Mouse (Mus musculus): ENCODE results near the gene Kremen1. TPM values are rescaled to one million over a fixed set of nuclear protein-coding genes. Genes with fewer than 3 reads are reported as not detected.

Kremen1 gene
- polyA plus RNA-seq, 1 experiment from 2014 or later, result 5.7 TPM

GRCm38 (mm10) chr11:5243812-5244748, 17.3 kb downstream of the Kremen1 start:
- ATAC-seq (ENCODE audit: low FRiP score), result no peak
- 73% methylated on average over 24 of the region's 24 CpGs for WGBS

GRCm38 (mm10) chr11:5243208-5243607, 18.1 kb downstream of the Kremen1 start:
- Histone ChIP-seq H3K9me3 (replicated peaks) (no peaks in the 10 kb centered on the region), H3K9ac (replicated peaks) (no peak overlapping the region), H3K27ac (replicated peaks) (no peak overlapping the region), H3K4me2 (no peak overlapping the region), H3K4me3 (replicated peaks) (no peak overlapping the region), H3K36me3 (no peaks in the 10 kb centered on the region), H3K27me3 (replicated peaks) (no peaks in the 10 kb centered on the region), H3K4me1 (peaks cover 24% of the 10 kb centered on the region)
- no peak for ATAC-seq (ENCODE audit: low FRiP score)
- 97% methylated on average over 7 of the region's 7 CpGs for WGBS

More at GRCm38 (mm10) chr11:5243812-5244748, 17.3 kb downstream of the Kremen1 start:
- no peak overlapping the region for H3K4me3 ChIP-seq (replicated peaks)
- no peaks in the 10 kb centered on the region for H3K36me3 ChIP-seq
- 0 out of 2 replicates have a peak overlapping the region, but pooled peaks have one; percentile 33 for H3K27ac ChIP-seq (replicated peaks)
- H3K4me1 ChIP-seq, result peaks cover 21% of the 10 kb centered on the region
- no peaks in the 10 kb centered on the region for H3K9me3 ChIP-seq (replicated peaks)
- no peaks in the 10 kb centered on the region for H3K27me3 ChIP-seq (replicated peaks)
- H3K4me2 ChIP-seq, result peak overlapping the region; percentile 11; the same call in 1 of the 2 replicates
- H3K9ac ChIP-seq (replicated peaks), result no peak overlapping the region

- Histone ChIP-seq H3K4me2 (no peak overlapping the region), H3K27ac (replicated peaks) (no peak overlapping the region), H3K4me3 (replicated peaks) (no peak overlapping the region), H3K9ac (replicated peaks) (no peak overlapping the region), H3K27me3 (replicated peaks) (no peaks in the 10 kb centered on the region), H3K4me1 (peaks cover 24% of the 10 kb centered on the region), H3K36me3 (no peaks in the 10 kb centered on the region), H3K9me3 (replicated peaks) (no peaks in the 10 kb centered on the region)
- 88% methylated on average over 8 of the region's 8 CpGs for WGBS
- ATAC-seq (ENCODE audit: low FRiP score), result no peak
Observed at GRCm38 (mm10) chr11:5242158-5242557, 19.2 kb downstream of the Kremen1 start.

GRCm38 (mm10) chr11:5239706-5240690, 21.4 kb downstream of the Kremen1 start:
- Histone ChIP-seq H3K4me2 (no peak overlapping the region), H3K27ac (replicated peaks) (peak overlapping the region; percentile 64), H3K9ac (replicated peaks) (no peak overlapping the region), H3K4me1 (peaks cover 24% of the 10 kb centered on the region), H3K4me3 (replicated peaks) (no peak overlapping the region), H3K36me3 (no peaks in the 10 kb centered on the region), H3K27me3 (replicated peaks) (no peaks in the 10 kb centered on the region), H3K9me3 (replicated peaks) (no peaks in the 10 kb centered on the region)
- WGBS, result 19% methylated on average over 10 of the region's 10 CpGs
- ATAC-seq (ENCODE audit: low FRiP score), result no peak

- peaks cover 9% of the 10 kb centered on the region; the same call in 1 of the 2 replicates for H3K4me1 ChIP-seq
- H3K4me3 ChIP-seq (replicated peaks), result no peak overlapping the region
- H3K9ac ChIP-seq (replicated peaks), result no peak overlapping the region
- no peak overlapping the region for H3K4me2 ChIP-seq
- ATAC-seq (ENCODE audit: low FRiP score), result no peak
- no peaks in the 10 kb centered on the region for H3K36me3 ChIP-seq
- H3K27ac ChIP-seq (replicated peaks), result peak overlapping the region; percentile 7; the same call in 1 of the 2 replicates
- H3K9me3 ChIP-seq (replicated peaks), result no peaks in the 10 kb centered on the region
- WGBS, result 25% methylated on average over 6 of the region's 6 CpGs
- H3K27me3 ChIP-seq (replicated peaks), result no peaks in the 10 kb centered on the region
Observed at GRCm38 (mm10) chr11:5219910-5220447, 41.4 kb downstream of the Kremen1 start.

- Histone ChIP-seq H3K4me2 (no peak overlapping the region), H3K27ac (replicated peaks) (no peak overlapping the region), H3K9ac (replicated peaks) (no peak overlapping the region), H3K4me1 (peaks cover 9% of the 10 kb centered on the region; the same call in 1 of the 2 replicates), H3K27me3 (replicated peaks) (no peaks in the 10 kb centered on the region), H3K9me3 (replicated peaks) (no peaks in the 10 kb centered on the region), H3K4me3 (replicated peaks) (no peak overlapping the region), H3K36me3 (no peaks in the 10 kb centered on the region)
- no peak for ATAC-seq (ENCODE audit: low FRiP score)
- 94% methylated on average over 4 of the region's 4 CpGs for WGBS
Observed at GRCm38 (mm10) chr11:5219371-5219770, 42.0 kb downstream of the Kremen1 start.

GRCm38 (mm10) chr11:5215401-5216187, 45.8 kb downstream of the Kremen1 start:
- Histone ChIP-seq H3K27ac (replicated peaks) (no peak overlapping the region), H3K9me3 (replicated peaks) (no peaks in the 10 kb centered on the region), H3K9ac (replicated peaks) (no peak overlapping the region), H3K4me1 (peaks cover 6% of the 10 kb centered on the region; the same call in 1 of the 2 replicates), H3K4me2 (no peak overlapping the region), H3K27me3 (replicated peaks) (no peaks in the 10 kb centered on the region), H3K4me3 (replicated peaks) (no peak overlapping the region), H3K36me3 (no peaks in the 10 kb centered on the region)
- 90% methylated on average over 14 of the region's 14 CpGs for WGBS
- ATAC-seq (ENCODE audit: low FRiP score), result no peak

GRCm38 (mm10) chr11:5214483-5215040, 46.8 kb downstream of the Kremen1 start:
- no peak overlapping the region for H3K9ac ChIP-seq (replicated peaks)
- no peak overlapping the region for H3K4me3 ChIP-seq (replicated peaks)
- H3K27ac ChIP-seq (replicated peaks), result no peak overlapping the region
- no peaks in the 10 kb centered on the region for H3K27me3 ChIP-seq (replicated peaks)
- no peaks in the 10 kb centered on the region for H3K4me1 ChIP-seq
- no peaks in the 10 kb centered on the region for H3K36me3 ChIP-seq
- ATAC-seq (ENCODE audit: low FRiP score), result no peak
- H3K4me2 ChIP-seq, result no peak overlapping the region
- H3K9me3 ChIP-seq (replicated peaks), result no peaks in the 10 kb centered on the region
- 89% methylated on average over 6 of the region's 6 CpGs for WGBS

- Histone ChIP-seq H3K4me1 (no peaks in the 10 kb centered on the region), H3K4me2 (no peak overlapping the region), H3K9me3 (replicated peaks) (no peaks in the 10 kb centered on the region), H3K9ac (replicated peaks) (no peak overlapping the region), H3K27ac (replicated peaks) (no peak overlapping the region), H3K4me3 (replicated peaks) (no peak overlapping the region), H3K27me3 (replicated peaks) (no peaks in the 10 kb centered on the region), H3K36me3 (0 out of 2 replicates have a peak, but pooled peaks cover 3% of the 10 kb centered on the region)
- WGBS, result 90% methylated on average over 6 of the region's 6 CpGs
- ATAC-seq (ENCODE audit: low FRiP score), result no peak
Observed at GRCm38 (mm10) chr11:5203054-5203453, 58.3 kb downstream of the Kremen1 start.

- H3K9me3 ChIP-seq (replicated peaks), result no peaks in the 10 kb centered on the region
- no peak overlapping the region for H3K4me2 ChIP-seq
- H3K9ac ChIP-seq (replicated peaks), result no peak overlapping the region
- no peak for ATAC-seq (ENCODE audit: low FRiP score)
- no peaks in the 10 kb centered on the region for H3K4me1 ChIP-seq
- no peak overlapping the region for H3K27ac ChIP-seq (replicated peaks)
- H3K36me3 ChIP-seq, result 0 out of 2 replicates have a peak, but pooled peaks cover 3% of the 10 kb centered on the region
- WGBS, result 91% methylated on average over 20 of the region's 20 CpGs
- H3K4me3 ChIP-seq (replicated peaks), result no peak overlapping the region
- no peaks in the 10 kb centered on the region for H3K27me3 ChIP-seq (replicated peaks)
Observed at GRCm38 (mm10) chr11:5201799-5202680, 59.3 kb downstream of the Kremen1 start.
